Mouse (Mus musculus) bone marrow, adult 2 months (tissue): ENCODE measurements around the gene Zfr.

Experiments used
- CTCF ChIP-seq: fragments of 200-500 bp; IDR thresholded peaks from 2 replicates; pipeline ENCODE4 v1.5.1; 2011; ENCODE audit warnings: low read length, control low read depth; ENCODE audit not compliant: control insufficient read depth, insufficient read depth
- POLR2A ChIP-seq: fragments of 200-500 bp; IDR thresholded peaks from 2 replicates; pipeline ENCODE4 v1.6.1; 2011; ENCODE audit warnings: low read depth, mild to moderate bottlenecking, control low read depth, low read length, borderline replicate concordance; ENCODE audit not compliant: control insufficient read depth

DNA sequence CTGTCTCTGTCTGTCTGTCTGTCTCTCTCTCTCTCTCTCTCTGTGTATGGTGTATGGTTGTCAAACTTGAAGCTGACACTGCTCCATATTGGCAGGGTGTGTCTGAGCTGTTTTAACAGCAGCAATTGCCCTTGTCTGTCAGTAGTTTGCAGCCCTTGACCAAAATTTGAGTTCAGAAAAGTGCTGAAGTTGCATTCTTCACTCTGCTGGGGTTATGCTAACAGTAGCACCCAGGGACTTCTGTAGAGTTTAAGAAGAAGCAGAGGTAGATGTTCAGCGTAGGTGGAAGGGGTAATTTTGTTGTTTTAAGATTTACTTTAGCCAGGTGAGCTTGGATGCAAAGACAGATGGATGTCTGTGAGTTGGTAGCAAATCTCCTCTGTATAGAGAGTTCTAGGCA lies 94.6 kb downstream of the Zfr start:
- TF ChIP-seq CTCF = no peak
- no peak for TF ChIP-seq POLR2A
